Mouse (Mus musculus): ENCODE results near the gene Pcca.
"Not testable (repeated sequence)": the region's sequence is repeated elsewhere in the genome, so short reads cannot be mapped to it uniquely, and the experiment has no call there.

Gene Pcca

GRCm38 (mm10) chr14:122560893-122561452 lies 26.8 kb downstream of the Pcca start:
- DNase-seq (ENCODE audit: low read depth, low spot score): not testable (repeated sequence)

- no peak for DNase-seq (ENCODE audit: low read depth, low spot score)
Observed at GRCm38 (mm10) chr14:122570862-122571261, 36.7 kb downstream of the Pcca start.

- DNase-seq (ENCODE audit: low read depth, low spot score): no peak
Observed at GRCm38 (mm10) chr14:122574064-122574751, 40.1 kb downstream of the Pcca start.

GRCm38 (mm10) chr14:122577816-122578215 lies 43.7 kb downstream of the Pcca start:
- no peak for DNase-seq (ENCODE audit: low read depth, low spot score)

GRCm38 (mm10) chr14:122582057-122582456 lies 47.9 kb downstream of the Pcca start:
- DNase-seq (ENCODE audit: low read depth, low spot score): no peak

- peak; percentile 47 for DNase-seq (ENCODE audit: low read depth, low spot score)
Observed at GRCm38 (mm10) chr14:122582491-122583077, 48.5 kb downstream of the Pcca start.

GRCm38 (mm10) chr14:122584087-122584486 lies 50.0 kb downstream of the Pcca start:
- DNase-seq (ENCODE audit: low read depth, low spot score): not testable (repeated sequence)

- DNase-seq (ENCODE audit: low read depth, low spot score): no peak
Observed at GRCm38 (mm10) chr14:122586942-122587341, 52.8 kb downstream of the Pcca start.

GRCm38 (mm10) chr14:122597534-122597933 lies 63.4 kb downstream of the Pcca start:
- DNase-seq (ENCODE audit: low read depth, low spot score): no peak

GRCm38 (mm10) chr14:122598802-122599201 lies 64.7 kb downstream of the Pcca start:
- DNase-seq (ENCODE audit: low read depth, low spot score): no peak

- DNase-seq (ENCODE audit: low read depth, low spot score): peak; percentile 68
Observed at GRCm38 (mm10) chr14:122599839-122600238, 65.7 kb downstream of the Pcca start.

- DNase-seq (ENCODE audit: low read depth, low spot score): no peak
Observed at GRCm38 (mm10) chr14:122602701-122603100, 68.6 kb downstream of the Pcca start.

- DNase-seq (ENCODE audit: low read depth, low spot score): no peak
Observed at GRCm38 (mm10) chr14:122606499-122606898, 72.4 kb downstream of the Pcca start.

GRCm38 (mm10) chr14:122607456-122607855 lies 73.3 kb downstream of the Pcca start:
- peak; percentile 51 for DNase-seq (ENCODE audit: low read depth, low spot score)

GRCm38 (mm10) chr14:122608323-122608722 lies 74.2 kb downstream of the Pcca start:
- DNase-seq (ENCODE audit: low read depth, low spot score): no peak

- DNase-seq (ENCODE audit: low read depth, low spot score): no peak
Observed at GRCm38 (mm10) chr14:122611035-122611434, 76.9 kb downstream of the Pcca start.

- no peak for DNase-seq (ENCODE audit: low read depth, low spot score)
Observed at GRCm38 (mm10) chr14:122612317-122612716, 78.2 kb downstream of the Pcca start.

GRCm38 (mm10) chr14:122617656-122618055 lies 83.5 kb downstream of the Pcca start:
- DNase-seq (ENCODE audit: low read depth, low spot score): no peak

GRCm38 (mm10) chr14:122633416-122633815 lies 99.3 kb downstream of the Pcca start:
- DNase-seq (ENCODE audit: low read depth, low spot score): no peak

- DNase-seq (ENCODE audit: low read depth, low spot score): peak; percentile 61
Observed at GRCm38 (mm10) chr14:122636601-122637000, 102.5 kb downstream of the Pcca start.

GRCm38 (mm10) chr14:122637798-122638555 lies 103.9 kb downstream of the Pcca start:
- DNase-seq (ENCODE audit: low read depth, low spot score): peak; percentile 35

- no peak for DNase-seq (ENCODE audit: low read depth, low spot score)
Observed at GRCm38 (mm10) chr14:122639168-122639720, 105.1 kb downstream of the Pcca start.
